Mouse (Mus musculus) gastrocnemius, postnatal 25 days (tissue): ENCODE results near the gene Abat. TPM values are rescaled to one million over a fixed set of nuclear protein-coding genes. Genes with fewer than 3 reads are reported as not detected.
A peak's percentile ranks its signal among the peaks of the same experiment; 100 is the strongest.

Experiments used
- DNase-seq: peaks from one replicate; pipeline ENCODE4 v3.0.0; 2022
- long read RNA-seq, 2 experiments: library from polyadenylated mRNA; stranded (forward); transcript quantifications; one replicate each; pipeline ENCODE4 v2.0.0; 2021
- total RNA-seq, 2 experiments: library from RNA; stranded (reverse); gene quantifications; 1 replicate in 1 of 2; 2 replicates in 1 of 2; pipeline ENCODE4 v1.2.3; 2021

Abat gene
- total RNA-seq, result 1 to 10 TPM; 2.1 to 3.3 TPM
- long read RNA-seq, experiment 1, partial matches to known transcripts, result 1 of 3 reads
- long read RNA-seq, experiment 1, other reads (novel, unspliced or antisense), result 2 of 3 reads
- long read RNA-seq, experiment 2, full-length matches to known transcripts, result 1 of 1 reads
- long read RNA-seq, experiment 2, partial matches to known transcripts, result 0 of 1 reads
- long read RNA-seq, experiment 2, other reads (novel, unspliced or antisense), result 0 of 1 reads

- peak; percentile 94 for DNase-seq
Measured at GRCm38 (mm10) chr16:8513236-8513906, at the start of gene Abat. TSS of gene Abat (plus strand) at chr16:8513429.

GRCm38 (mm10) chr16:8470132-8470531, 43.1 kb upstream of the Abat start:
- DNase-seq, result no peak

GRCm38 (mm10) chr16:8470603-8471481, 42.4 kb upstream of the Abat start, which contains the start of gene Mettl22:
TSS of gene Mettl22 (plus strand) at chr16:8470788.
- peak; percentile 89 for DNase-seq

- DNase-seq, result no peak
Measured at GRCm38 (mm10) chr16:8487396-8488005, 25.7 kb upstream of the Abat start.

GRCm38 (mm10) chr16:8489340-8489739, 23.9 kb upstream of the Abat start:
- no peak for DNase-seq

- DNase-seq, result no peak
Measured at GRCm38 (mm10) chr16:8491743-8492490, 21.3 kb upstream of the Abat start.

GRCm38 (mm10) chr16:8494268-8494667, 19.0 kb upstream of the Abat start:
- DNase-seq, result peak; percentile 39

- DNase-seq, result no peak
Measured at GRCm38 (mm10) chr16:8496967-8497366, 16.3 kb upstream of the Abat start.

GRCm38 (mm10) chr16:8504271-8504670, 9.0 kb upstream of the Abat start:
- DNase-seq, result no peak

GRCm38 (mm10) chr16:8509894-8510293, 3.3 kb upstream of the Abat start:
- DNase-seq, result no peak

GRCm38 (mm10) chr16:8512830-8513229, 399 bp upstream of the Abat start:
- DNase-seq, result no peak

GRCm38 (mm10) chr16:8514180-8514579, 951 bp downstream of the Abat start:
- peak; percentile 9 for DNase-seq

GRCm38 (mm10) chr16:8520525-8520924, 7.3 kb downstream of the Abat start:
- DNase-seq, result no peak

- DNase-seq, result no peak
Measured at GRCm38 (mm10) chr16:8521322-8521721, 8.1 kb downstream of the Abat start.

- no peak for DNase-seq
Measured at GRCm38 (mm10) chr16:8523480-8524144, 10.4 kb downstream of the Abat start.

- no peak for DNase-seq
Measured at GRCm38 (mm10) chr16:8524163-8524847, 11.1 kb downstream of the Abat start.

GRCm38 (mm10) chr16:8525293-8525692, 12.1 kb downstream of the Abat start:
- DNase-seq, result no peak

GRCm38 (mm10) chr16:8525877-8526276, 12.6 kb downstream of the Abat start:
- no peak for DNase-seq

GRCm38 (mm10) chr16:8529389-8529788, 16.2 kb downstream of the Abat start:
- DNase-seq, result no peak

- no peak for DNase-seq
Measured at GRCm38 (mm10) chr16:8530018-8530417, 16.8 kb downstream of the Abat start.
